Mouse (Mus musculus): ENCODE measurements around the gene Spaca5.
A peak's percentile ranks its signal among the peaks of the same experiment; 100 is the strongest.

Spaca5 gene

DNA sequence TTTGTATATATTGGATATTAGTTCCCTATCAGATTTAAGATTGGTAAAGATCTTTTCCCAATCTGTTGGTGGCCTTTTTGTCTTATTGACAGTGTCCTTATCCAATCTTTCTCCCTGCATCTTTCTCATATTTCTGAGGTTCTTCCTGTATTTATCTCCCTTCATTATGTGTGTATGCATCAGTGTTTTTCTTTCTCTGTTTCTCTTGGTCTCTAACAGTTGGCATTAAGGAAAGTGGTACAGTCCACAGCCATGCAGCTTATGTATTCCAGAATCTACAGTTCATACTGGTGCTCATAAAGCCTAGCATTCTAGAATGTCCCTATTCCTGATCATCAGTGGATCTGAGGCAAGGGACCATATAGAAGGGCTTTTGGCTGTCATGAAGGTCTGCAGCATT lies at the start of gene Spaca5:
TSS of gene Spaca5 (plus strand) at position 301 of the 400 bp plus-strand sequence.
- no peak for DNase-seq (ENCODE audit: low spot score)

DNA sequence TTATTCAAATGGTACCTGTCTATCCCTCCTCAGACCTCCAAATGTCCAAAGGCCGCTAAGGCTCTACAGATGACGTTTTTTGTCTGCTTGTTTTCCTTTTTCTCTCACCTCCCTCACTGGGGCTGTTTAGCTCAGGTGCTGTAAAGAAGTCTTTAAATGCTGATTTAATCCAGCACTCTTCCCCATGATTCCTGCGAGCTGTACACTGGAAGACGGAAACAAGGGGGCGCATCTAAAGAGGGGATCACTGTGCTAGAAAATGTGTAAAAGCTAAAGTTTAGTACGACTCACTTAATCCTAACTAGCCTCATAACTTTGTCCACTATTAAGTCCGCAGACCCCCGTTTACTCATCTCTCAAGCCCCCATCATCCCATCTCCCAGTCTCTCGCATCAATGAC lies 6.7 kb upstream of the Spaca5 start:
- no peak for DNase-seq (ENCODE audit: low spot score)

DNA sequence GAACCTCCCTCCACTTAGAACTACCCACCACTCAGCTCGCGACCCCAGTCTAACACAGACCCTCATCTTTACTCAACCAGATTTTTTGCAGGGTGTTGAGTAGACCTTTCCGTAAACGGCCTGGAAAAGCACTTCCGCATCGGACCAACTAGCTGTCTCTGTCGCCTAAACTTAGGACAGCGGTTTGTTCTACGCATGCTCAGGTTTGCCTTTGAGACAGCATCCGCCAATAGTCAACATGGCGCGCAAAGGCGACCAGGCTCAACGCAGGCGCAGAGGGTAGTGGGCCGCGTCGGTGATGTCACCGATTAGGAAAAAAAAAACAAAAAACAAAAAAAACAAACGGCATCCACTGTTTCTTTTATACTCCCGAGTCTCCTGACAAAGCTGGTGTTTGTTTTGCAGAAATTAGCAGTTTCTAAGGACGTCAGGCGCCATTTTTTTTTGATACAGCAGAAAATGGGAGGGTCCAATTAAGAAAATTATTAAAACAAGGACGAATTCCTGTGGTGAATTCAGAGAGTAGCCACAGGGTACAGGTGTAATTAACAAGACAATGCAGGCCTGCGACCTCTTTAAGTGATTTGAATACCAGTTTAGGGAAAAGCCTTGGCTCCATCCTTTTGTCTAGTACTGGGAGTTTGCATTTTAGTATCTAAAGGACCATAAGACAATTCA lies 6.2 kb upstream of the Spaca5 start, which contains the start of gene Zfp182:
TSS of gene Zfp182 (minus strand) at position 451 of the 678 bp plus-strand sequence.
- DNase-seq (ENCODE audit: low spot score), result peak; percentile 75

DNA sequence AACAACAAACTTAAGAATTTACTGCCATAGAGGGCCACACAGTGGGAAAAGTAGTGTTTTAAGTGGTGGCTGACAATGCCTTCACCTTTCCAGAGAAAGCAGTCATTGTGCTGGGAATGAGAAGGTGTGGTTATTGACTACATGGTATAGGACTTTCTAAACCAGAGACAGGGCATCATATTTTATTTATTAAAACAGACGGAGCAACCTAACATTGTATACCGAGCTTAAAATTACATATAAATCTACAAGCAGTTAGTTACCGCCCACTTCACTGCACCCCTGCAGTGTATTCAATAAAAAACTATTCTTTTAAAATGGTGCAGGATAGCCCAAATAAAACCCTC lies 5.7 kb upstream of the Spaca5 start:
- DNase-seq (ENCODE audit: low spot score), result no peak

DNA sequence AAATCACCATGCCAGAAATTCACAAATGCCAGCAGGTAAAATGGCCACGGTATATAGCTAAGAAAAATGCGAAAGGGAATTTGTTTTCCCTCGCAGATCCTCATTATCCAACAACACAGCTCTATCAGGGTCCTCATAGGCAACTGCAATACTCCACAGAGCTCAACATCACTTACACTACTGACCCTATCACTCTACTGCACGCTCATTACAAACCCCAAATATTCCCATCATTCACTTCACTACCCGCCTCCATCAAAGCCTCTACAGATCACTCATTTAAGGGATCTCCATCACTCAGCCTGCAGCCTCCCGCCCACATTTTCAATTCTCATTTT lies 20.4 kb downstream of the Spaca5 start:
- DNase-seq (ENCODE audit: low spot score), result no peak

DNA sequence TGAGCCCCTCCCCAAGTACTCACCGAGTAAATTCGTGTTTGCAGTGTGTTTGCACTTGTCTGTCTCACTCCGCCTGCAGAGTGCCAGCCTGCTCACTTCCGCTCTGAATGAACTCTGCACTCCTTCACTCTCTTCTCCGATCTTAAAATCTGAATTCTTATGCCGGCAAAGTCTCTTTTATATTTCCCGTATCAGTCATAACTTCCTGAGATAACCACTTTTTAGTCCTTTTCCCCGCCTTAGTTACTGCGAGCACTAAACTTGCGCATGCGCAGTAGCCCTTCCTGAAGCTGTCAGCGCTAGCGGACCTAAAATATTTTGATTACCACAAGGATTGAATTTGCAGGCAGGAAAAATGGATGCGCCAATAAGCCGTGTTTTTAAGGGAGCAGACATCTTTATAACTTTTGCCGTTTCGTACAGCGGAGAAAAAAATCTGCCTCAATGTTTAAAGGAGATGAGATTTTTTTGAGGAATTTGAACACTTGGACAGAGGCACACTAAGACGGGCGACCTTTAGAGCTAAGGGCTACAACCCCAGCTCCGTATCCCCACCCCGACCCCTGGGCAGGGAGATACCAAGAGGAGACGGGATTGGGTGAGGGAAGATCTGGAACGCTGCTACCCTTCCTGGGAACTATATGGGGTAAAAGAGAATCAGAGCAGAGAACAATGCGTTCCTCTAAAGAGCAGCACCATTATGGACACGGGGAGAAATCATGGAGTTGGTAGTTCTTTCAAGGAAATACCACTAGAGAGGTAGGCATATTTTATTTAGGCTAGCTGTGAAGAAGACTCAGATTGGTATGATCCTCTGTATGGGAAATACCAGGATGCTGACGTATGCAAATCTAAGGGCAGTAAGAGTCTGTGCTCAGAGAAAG lies 21.0 kb downstream of the Spaca5 start, which contains the start of gene Zfp300:
TSS of gene Zfp300 (minus strand) at position 545 of the 884 bp plus-strand sequence.
- peak; percentile 67 for DNase-seq (ENCODE audit: low spot score)

DNA sequence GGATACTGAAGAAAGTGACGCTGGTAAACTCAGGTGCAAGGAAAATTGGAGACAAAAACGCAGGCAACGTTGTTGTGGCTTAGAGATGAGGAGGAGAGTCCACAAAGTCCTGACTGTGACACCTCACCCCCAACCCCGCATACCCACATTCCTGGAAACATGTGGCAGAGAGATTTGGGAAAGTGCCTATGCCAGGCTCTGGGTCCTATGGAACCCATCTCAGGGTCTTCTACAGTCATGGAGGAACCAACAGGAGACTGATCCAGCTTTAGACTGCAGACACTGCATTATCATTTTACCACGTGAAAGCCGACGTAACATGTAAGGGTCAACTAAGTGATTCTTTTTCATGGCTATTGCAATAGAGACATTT lies 21.6 kb downstream of the Spaca5 start:
- DNase-seq (ENCODE audit: low spot score), result no peak

DNA sequence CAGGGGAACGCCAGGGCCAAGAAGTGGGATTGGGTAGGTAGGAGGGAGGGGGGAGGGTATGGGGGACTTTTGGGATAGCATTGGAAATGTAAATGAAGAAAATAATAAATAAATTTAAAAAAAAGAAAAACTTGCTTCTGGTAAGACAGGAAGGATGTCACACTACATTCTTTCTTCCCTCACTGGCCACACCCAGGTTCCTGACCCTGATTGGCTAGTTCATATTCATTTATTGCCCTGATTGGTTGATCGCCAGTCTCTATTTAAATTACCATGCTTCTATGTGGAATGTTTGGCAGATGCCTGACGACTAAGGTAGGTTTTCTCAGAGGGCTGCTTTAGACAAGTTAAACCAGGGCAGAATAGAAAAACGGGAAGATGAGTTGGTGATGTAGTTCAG lies 47.3 kb downstream of the Spaca5 start, which contains the start of gene Ssxa1:
TSS of gene Ssxa1 (plus strand) at position 301 of the 400 bp plus-strand sequence.
- no peak for DNase-seq (ENCODE audit: low spot score)
